Mouse (Mus musculus) liver, embryonic 14.5 days (tissue): ENCODE measurements around the gene Klhl40.

Source experiments
- CTCF ChIP-seq: IDR thresholded peaks from 2 replicates; pipeline ENCODE4 v1.5.1; 2016; ENCODE audit warnings: antibody characterized with exemption, low read depth, control low read depth
- EP300 ChIP-seq: IDR thresholded peaks from 2 replicates; pipeline ENCODE4 v1.6.1; 2016; ENCODE audit warnings: antibody characterized with exemption, low read depth

DNA sequence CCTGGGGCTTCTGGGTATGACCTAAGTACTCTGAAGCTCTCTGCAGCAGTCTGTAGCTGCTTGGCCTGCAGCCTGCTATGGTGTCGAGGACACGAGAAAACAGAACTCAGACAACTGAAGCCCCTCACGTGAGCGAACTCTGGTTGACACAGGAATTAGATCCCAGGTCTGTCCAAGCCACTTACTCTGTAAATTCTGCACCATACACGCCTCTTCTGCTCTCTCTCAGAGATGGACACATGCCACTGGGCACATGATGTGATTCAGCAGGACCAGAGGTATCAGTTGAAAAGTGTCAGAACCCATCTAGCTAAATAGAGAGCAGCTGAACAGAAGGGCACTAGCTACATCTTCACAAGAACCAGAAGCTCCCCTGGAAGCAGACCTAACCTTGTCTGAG lies 5.0 kb upstream of the Klhl40 start:
- TF ChIP-seq CTCF (no peak), EP300 (no peak)
